18 mouse cellular contexts compared by ENCODE assay signal in the genomic region with DNA sequence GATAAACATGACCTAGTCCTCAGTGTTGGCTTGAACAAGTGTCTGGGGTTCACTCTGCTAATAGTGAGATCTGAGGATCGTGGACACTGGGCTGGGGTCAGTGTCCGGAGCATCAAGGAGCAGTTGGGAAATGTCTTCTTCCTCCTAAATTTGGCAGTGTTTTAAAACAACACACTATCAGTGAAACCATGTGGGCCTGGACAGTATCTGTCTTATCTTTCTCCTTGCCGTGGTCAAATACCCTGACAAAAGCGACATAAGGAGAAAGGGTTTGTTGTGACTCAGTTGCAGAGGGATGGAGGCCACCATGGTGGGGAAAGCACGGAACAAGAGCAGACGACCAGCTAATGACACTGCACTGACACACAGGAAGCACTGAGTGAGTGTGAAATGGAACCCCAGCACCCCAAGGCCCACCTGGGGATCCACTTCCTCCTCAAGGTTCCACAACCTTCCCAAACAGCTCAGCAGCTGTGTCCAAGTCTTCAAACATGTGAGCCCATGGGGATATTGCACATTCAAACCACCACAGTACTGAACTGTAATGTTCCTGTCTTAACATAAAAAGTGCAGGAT. TPM values are rescaled to one million over a fixed set of nuclear protein-coding genes. Genes with fewer than 3 reads are reported as not detected.
"Had no signal": no experiment of that assay in that cellular context is flagged by ENCODE, and none has a peak within 500 bp of the region (broad histone marks: within the 10 kb centered on the region; RNA-seq: fewer than 3 reads in every experiment).

No protein-coding gene starts in this region.

- H3K4me3 ChIP-seq: kidney, embryonic 15.5 days; left cerebral cortex, adult 2 months; limb, embryonic 10.5 days; liver, embryonic 15.5 days; lung, embryonic 15.5 days; myocyte; neural tube, embryonic 15.5 days had no signal

- H3K36me3 ChIP-seq: kidney, embryonic 15.5 days; limb, embryonic 10.5 days; liver, embryonic 15.5 days; lung, embryonic 15.5 days; neural tube, embryonic 15.5 days had no signal

- H3K9me3 ChIP-seq: kidney, embryonic 15.5 days; limb, embryonic 10.5 days; liver, embryonic 15.5 days; lung, embryonic 15.5 days; neural tube, embryonic 15.5 days had no signal

- DNase-seq: kidney, adult 2 months; kidney, postnatal 14 days; lung, postnatal 14 days; midbrain, embryonic 14.5 days; right cerebral cortex, adult 18-20 months; right cerebral cortex, postnatal 25 days; thymus, postnatal 4 days had no signal

- H3K27me3 ChIP-seq: kidney, embryonic 15.5 days; liver, embryonic 15.5 days; lung, embryonic 15.5 days; neural tube, embryonic 15.5 days had no signal

- H3K27ac ChIP-seq: left cerebral cortex, adult 2 months; limb, embryonic 10.5 days; liver, embryonic 15.5 days; lung, embryonic 15.5 days; macrophage; neural tube, embryonic 15.5 days; stomach, postnatal 0 days had no signal

- ATAC-seq: intestine, embryonic 16.5 days had no signal

- H3K4me2 ChIP-seq: kidney, embryonic 15.5 days; liver, embryonic 15.5 days; lung, embryonic 15.5 days; neural tube, embryonic 15.5 days had no signal

- H3K9ac ChIP-seq: kidney, embryonic 15.5 days; liver, embryonic 15.5 days; lung, embryonic 15.5 days; neural tube, embryonic 15.5 days had no signal

RNA-seq across cellular contexts. Expression of a gene that starts 50.2 kb away (rescaled TPM):
- polyA plus RNA-seq: small intestine, adult 2 months had no signal
